Mouse (Mus musculus) heart, adult 2 months (tissue): ENCODE measurements around the gene Ap3s2.

Experiments
- CTCF ChIP-seq: fragments of 200-600 bp; IDR thresholded peaks from 2 replicates; pipeline ENCODE4 v1.8.1; 2022; ENCODE audit warnings: antibody characterized with exemption, mild to moderate bottlenecking, moderate library complexity
- POLR2A ChIP-seq: fragments of 200-500 bp; IDR thresholded peaks from 2 replicates; pipeline ENCODE4 v1.6.1; 2011; ENCODE audit warnings: mild to moderate bottlenecking, low read depth, low read length, control low read depth; ENCODE audit not compliant: insufficient read depth

- TF ChIP-seq POLR2A (no peak), CTCF (no peak)
Observed at GRCm38 (mm10) chr7:79894790-79895189, 25.7 kb downstream of the Ap3s2 start.
